Mouse (Mus musculus) layer of hippocampus, postnatal 14 days (tissue): ENCODE measurements at regions not wholly inside any gene's neighbourhood (a gene's known extent, or its start where the extent isn't known, plus 50 kb on each side); places are given as distances from the start of the nearest gene placed in this dataset.

ENCODE experiments used
- DNase-seq, 2 experiments: peaks; one replicate each; pipeline ENCODE4 v3.0.0; 2021 to 2022; ENCODE audit warnings: low spot score in 2 of 2, mixed read lengths in 1 of 2

- no peak for DNase-seq
These were observed 149.8 kb downstream of the Adamts15 start for GRCm38 (mm10) chr9:30772456-30772855.

GRCm38 (mm10) chr9:30770436-30771173, 151.6 kb downstream of the Adamts15 start:
- no peak for DNase-seq

- no peak for DNase-seq
These were observed 152.9 kb downstream of the Adamts15 start for GRCm38 (mm10) chr9:30769435-30769729.

- no peak for DNase-seq
These were observed 153.4 kb downstream of the Adamts15 start for GRCm38 (mm10) chr9:30768665-30769434.

GRCm38 (mm10) chr9:30766701-30767100, 155.6 kb downstream of the Adamts15 start:
- DNase-seq: no peak

- no peak for DNase-seq
These were observed 156.1 kb downstream of the Adamts15 start for GRCm38 (mm10) chr9:30766171-30766570.

- no peak for DNase-seq
These were observed 157.2 kb downstream of the Adamts15 start for GRCm38 (mm10) chr9:30765017-30765569.

GRCm38 (mm10) chr9:30762913-30763312, 159.3 kb downstream of the Adamts15 start:
- DNase-seq: peak in 1 of 2 experiments; percentile 6

- no peak for DNase-seq
These were observed 164.1 kb downstream of the Adamts15 start for GRCm38 (mm10) chr9:30758121-30758520.

GRCm38 (mm10) chr9:30757406-30757805, 164.8 kb downstream of the Adamts15 start:
- no peak for DNase-seq

- DNase-seq: no peak
These were observed 165.5 kb downstream of the Adamts15 start for GRCm38 (mm10) chr9:30756796-30757195.

GRCm38 (mm10) chr9:30755586-30755985, 166.7 kb downstream of the Adamts15 start:
- no peak for DNase-seq

GRCm38 (mm10) chr9:30754826-30755225, 167.4 kb downstream of the Adamts15 start:
- DNase-seq: no peak

GRCm38 (mm10) chr9:30743471-30743870, 178.8 kb downstream of the Adamts15 start:
- DNase-seq: no peak

GRCm38 (mm10) chr9:30742471-30743098, 179.7 kb downstream of the Adamts15 start:
- DNase-seq: no peak

GRCm38 (mm10) chr9:30731687-30732086, 190.6 kb downstream of the Adamts15 start:
- DNase-seq: no peak

GRCm38 (mm10) chr9:30723364-30724070, 198.7 kb downstream of the Adamts15 start:
- DNase-seq: no peak

GRCm38 (mm10) chr9:30721861-30722260, 200.4 kb downstream of the Adamts15 start:
- no peak for DNase-seq

GRCm38 (mm10) chr9:30716421-30717170, 205.7 kb downstream of the Adamts15 start:
- peak in 1 of 2 experiments; percentile 48 for DNase-seq

GRCm38 (mm10) chr9:30710131-30710530, 212.1 kb downstream of the Adamts15 start:
- peak in 1 of 2 experiments; percentile 21 for DNase-seq
